Mouse (Mus musculus) forebrain, embryonic 16.5 days (tissue): Measurements from ENCODE around the gene Tcp10b. TPM values are rescaled to one million over a fixed set of nuclear protein-coding genes. Genes with fewer than 3 reads are reported as not detected.
"Not testable (repeated sequence)": the region's sequence is repeated elsewhere in the genome, so short reads cannot be mapped to it uniquely, and the experiment has no call there.

Experiments used
- ATAC-seq: fragments of 200-750 bp; cut with Nextera tagmentation; 2 replicates; pipeline ENCODE4 v1.8.0; 2017; ENCODE audit warnings: mild to moderate bottlenecking, moderate library complexity
- H3K27ac ChIP-seq: fragments of 300-500 bp; sonication (generic); 2 replicates; pipeline ENCODE4 v1.5.1; 2014; ENCODE audit warnings: low read length, control low read depth
- H3K27me3 ChIP-seq: fragments of 300-500 bp; sonication (generic); replicated peaks from 2 replicates; pipeline ENCODE4 v1.6.1; 2014; ENCODE audit warnings: low read length; ENCODE audit not compliant: control insufficient read depth, insufficient read depth
- H3K36me3 ChIP-seq: fragments of 300-500 bp; sonication (generic); 2 replicates; pipeline ENCODE4 v1.6.1; 2014; ENCODE audit not compliant: control insufficient read depth, insufficient read depth
- H3K4me1 ChIP-seq: fragments of 300-500 bp; sonication (generic); replicated peaks from 2 replicates; pipeline ENCODE4 v1.6.1; 2014; ENCODE audit warnings: low read length; ENCODE audit not compliant: control insufficient read depth, insufficient read depth
- H3K4me2 ChIP-seq: fragments of 300-500 bp; sonication (generic); 2 replicates; pipeline ENCODE4 v1.6.1; 2014; ENCODE audit warnings: mild to moderate bottlenecking, low read length, control low read depth
- H3K4me3 ChIP-seq: fragments of 300-500 bp; sonication (generic); replicated peaks from 2 replicates; pipeline ENCODE4 v1.5.1; 2014; ENCODE audit warnings: mild to moderate bottlenecking, low read length, control low read depth
- H3K9ac ChIP-seq: fragments of 300-500 bp; sonication (generic); replicated peaks from 2 replicates; pipeline ENCODE4 v1.6.1; 2014; ENCODE audit warnings: low read depth, low read length, control low read depth
- H3K9me3 ChIP-seq: fragments of 300-500 bp; sonication (generic); 2 replicates; pipeline ENCODE4 v1.6.1; 2016; ENCODE audit warnings: low read length; ENCODE audit not compliant: control insufficient read depth
- WGBS: fragments of 180-500 bp; shearing (Covaris S2); extraction: QIAGEN DNeasy Blood & Tissue Kit; methylation state at CpG from one replicate; pipeline ENCODE4 v1.1.7; 2014; 5-methylcytosine and 5-hydroxymethylcytosine counted together
- polyA plus RNA-seq: library from polyadenylated mRNA; unstranded; fragments of >200 nt; fragmentation: Nextera tagmentation; extraction: Ambion mirVana; gene quantifications from 2 replicates; pipeline ENCODE4 v1.2.1, GENCODE M21; 2015

Gene Tcp10b
- polyA plus RNA-seq: 0.17 TPM in 1 of 2 replicates, not detected in the other

DNA sequence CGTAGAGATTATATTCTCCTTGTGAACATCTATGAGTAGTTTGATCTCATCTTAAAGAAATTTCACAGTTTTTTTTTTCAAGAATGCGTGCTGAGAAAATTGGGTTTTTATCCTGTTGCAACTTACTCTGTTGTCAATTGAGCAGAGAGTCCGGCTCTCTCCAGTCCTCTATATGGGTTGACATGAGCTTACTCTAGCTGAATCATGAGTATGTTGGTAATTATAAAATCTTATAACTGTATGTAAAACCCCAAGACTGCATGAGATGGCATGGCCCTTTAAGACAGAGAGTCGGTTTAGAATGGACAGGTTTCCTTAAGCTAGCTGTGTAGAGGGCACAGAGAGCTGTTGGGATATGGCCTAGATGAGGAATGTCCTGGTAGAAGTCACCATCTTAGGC lies at the start of gene Tcp10b:
TSS of gene Tcp10b (plus strand) at position 301 of the 400 bp plus-strand sequence.
- H3K36me3 ChIP-seq, ATAC-seq: not testable (repeated sequence)
- 93% methylated on average over 3 of the region's 4 CpGs for WGBS

GRCm38 (mm10) chr17:13013316-13013715 lies 47.6 kb upstream of the Tcp10b start:
- 68% methylated on average over 3 of the region's 3 CpGs for WGBS
- Histone ChIP-seq H3K4me3 (no peak overlapping the region), H3K27ac (no peak overlapping the region), H3K36me3 (peaks cover 24% of the 10 kb centered on the region), H3K27me3 (no peaks in the 10 kb centered on the region), H3K9ac (no peak overlapping the region), H3K4me2 (no peak overlapping the region), H3K9me3 (no peaks in the 10 kb centered on the region), H3K4me1 (peaks cover 11% of the 10 kb centered on the region)
- ATAC-seq: no peak

More for the DNA sequence above, at the start of gene Tcp10b:
- H3K27ac ChIP-seq, H3K4me1 ChIP-seq, H3K9me3 ChIP-seq, H3K4me2 ChIP-seq, H3K4me3 ChIP-seq, H3K27me3 ChIP-seq, H3K9ac ChIP-seq: not testable (repeated sequence)

- H3K4me3 ChIP-seq, H3K4me1 ChIP-seq, H3K4me2 ChIP-seq, H3K27ac ChIP-seq, H3K9me3 ChIP-seq, H3K36me3 ChIP-seq, H3K27me3 ChIP-seq, ATAC-seq, H3K9ac ChIP-seq: not testable (repeated sequence)
- WGBS: 89% methylated on average over 4 of the region's 12 CpGs
These were observed 24.2 kb upstream of the Tcp10b start for GRCm38 (mm10) chr17:13036627-13037192.

- H3K36me3 ChIP-seq, H3K4me2 ChIP-seq, H3K27ac ChIP-seq, H3K9me3 ChIP-seq, H3K27me3 ChIP-seq, H3K9ac ChIP-seq, H3K4me1 ChIP-seq, H3K4me3 ChIP-seq: not testable (repeated sequence)
- 8% methylated on average over 3 of the region's 4 CpGs for WGBS
- peak; percentile 92 for ATAC-seq
These were observed 16.8 kb upstream of the Tcp10b start for GRCm38 (mm10) chr17:13043846-13044673.

DNA sequence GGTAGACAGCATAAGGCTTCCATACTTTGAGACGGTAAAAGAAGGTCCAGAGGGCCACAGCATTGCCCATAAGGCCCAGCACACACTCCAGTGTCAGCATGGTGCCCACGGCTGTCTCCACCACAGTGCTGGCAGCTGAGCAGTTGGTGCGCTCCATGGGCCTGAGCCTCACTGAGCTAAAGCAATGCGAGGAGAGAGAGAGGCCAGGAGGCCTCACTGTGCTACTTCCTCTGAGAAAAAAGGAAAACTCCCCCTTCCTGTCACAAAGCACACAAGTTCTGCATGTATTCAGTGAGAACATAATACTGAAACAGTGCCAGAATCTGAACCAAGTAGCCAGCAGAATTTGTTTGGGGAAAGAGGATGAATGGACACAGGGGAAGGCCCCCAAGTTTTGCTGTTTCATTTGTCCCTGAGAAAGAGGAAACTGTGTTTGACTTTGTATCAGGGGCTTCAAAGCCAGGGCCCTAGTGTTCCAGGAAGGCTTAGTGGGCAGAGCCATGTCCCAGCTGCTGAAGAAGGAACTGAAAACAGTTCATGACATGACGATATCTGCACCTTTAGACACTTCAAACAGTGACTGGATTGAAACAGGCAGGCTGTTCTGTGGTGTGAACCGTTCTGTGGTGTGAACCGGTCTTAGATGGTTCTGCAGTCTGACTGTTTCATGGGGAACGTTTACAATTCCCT lies 8.6 kb upstream of the Tcp10b start, which contains the start of gene Gpr31b:
TSS of gene Gpr31b (minus strand) at position 173 of the 690 bp plus-strand sequence.
- H3K9me3 ChIP-seq, H3K36me3 ChIP-seq, H3K4me2 ChIP-seq, H3K27ac ChIP-seq, H3K27me3 ChIP-seq, H3K4me1 ChIP-seq, ATAC-seq, H3K9ac ChIP-seq, H3K4me3 ChIP-seq: not testable (repeated sequence)
- no CpG with 5 or more reads among the region's 8 CpGs for WGBS

DNA sequence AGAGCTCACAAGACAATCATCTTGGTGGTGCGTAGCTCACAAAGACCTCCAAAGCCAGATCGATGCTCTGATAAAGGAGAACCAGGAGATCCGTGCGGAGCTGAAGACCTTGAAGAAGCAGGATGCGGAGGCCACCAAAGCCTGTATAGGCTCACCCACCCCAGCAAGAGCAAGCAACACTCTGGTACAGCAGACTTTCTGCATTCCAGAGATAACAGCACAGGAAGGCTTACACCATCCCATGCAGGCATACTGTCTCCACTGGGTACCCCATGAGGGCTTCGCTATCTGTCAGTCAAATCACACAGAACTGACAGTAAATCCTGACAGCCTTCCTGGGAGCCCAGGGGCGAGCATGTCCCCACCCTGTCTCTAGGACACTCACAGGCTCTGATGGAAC lies 2.0 kb downstream of the Tcp10b start:
- H3K36me3 ChIP-seq, H3K4me3 ChIP-seq, H3K4me2 ChIP-seq, H3K27ac ChIP-seq, H3K9me3 ChIP-seq, ATAC-seq, H3K27me3 ChIP-seq, H3K9ac ChIP-seq, H3K4me1 ChIP-seq: not testable (repeated sequence)
- WGBS: 93% methylated on average over 4 of the region's 7 CpGs

DNA sequence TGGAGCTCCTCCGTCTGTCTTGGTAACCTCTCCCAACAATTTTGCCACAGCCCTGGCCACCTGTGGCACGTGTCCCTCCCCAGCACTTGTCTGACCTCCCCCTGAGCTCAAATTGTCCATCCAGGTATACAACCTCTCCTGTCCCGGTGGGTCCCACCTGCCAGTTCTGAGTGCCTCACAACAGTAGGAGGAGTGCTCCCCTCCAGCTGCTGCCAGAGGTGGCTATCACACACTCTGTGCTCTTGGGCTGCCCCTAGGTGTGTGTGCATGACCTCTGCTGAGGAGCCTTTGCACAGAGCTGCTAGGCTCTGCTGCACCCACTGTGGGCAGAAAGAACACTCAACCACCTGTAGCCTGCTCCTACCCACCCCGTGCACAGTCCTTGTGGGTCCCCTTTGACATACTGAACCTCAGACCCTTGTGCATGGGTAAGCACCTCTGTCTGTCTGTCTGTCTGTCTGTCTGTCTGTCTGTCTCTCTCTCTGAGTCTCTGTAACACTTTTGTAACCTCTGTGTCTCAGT lies 7.0 kb downstream of the Tcp10b start:
- H3K9me3 ChIP-seq, H3K27ac ChIP-seq, H3K4me3 ChIP-seq, ATAC-seq, H3K4me2 ChIP-seq, H3K27me3 ChIP-seq, H3K4me1 ChIP-seq, H3K36me3 ChIP-seq, H3K9ac ChIP-seq: not testable (repeated sequence)
- WGBS: no CpG with 5 or more reads among the region's 4 CpGs

DNA sequence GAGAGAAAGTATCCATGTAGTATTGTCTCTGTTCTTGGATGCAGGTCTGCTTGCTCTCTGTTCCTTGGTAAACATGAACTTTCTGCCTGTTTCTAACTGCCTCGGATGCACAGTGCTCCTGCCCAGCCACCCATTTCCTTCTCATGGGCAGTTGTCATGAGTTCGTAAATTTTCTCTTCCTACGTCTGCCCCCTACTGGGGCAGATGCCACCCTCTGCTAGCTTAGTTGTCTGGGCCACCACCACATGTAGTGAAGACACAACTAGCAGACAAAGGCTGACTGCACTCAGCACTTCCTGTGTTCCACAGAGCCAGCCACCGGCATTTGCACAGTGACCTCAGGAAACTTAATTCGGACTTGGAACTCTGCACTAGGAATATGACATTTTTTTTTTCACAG lies 8.3 kb downstream of the Tcp10b start:
- H3K9ac ChIP-seq, H3K4me3 ChIP-seq, H3K27ac ChIP-seq, H3K4me2 ChIP-seq, H3K27me3 ChIP-seq, H3K36me3 ChIP-seq, H3K4me1 ChIP-seq, H3K9me3 ChIP-seq, ATAC-seq: not testable (repeated sequence)
- 88% methylated on average over 3 of the region's 5 CpGs for WGBS

- not testable (repeated sequence) for H3K9ac ChIP-seq, H3K9me3 ChIP-seq, H3K4me2 ChIP-seq, H3K4me3 ChIP-seq, H3K27me3 ChIP-seq, H3K4me1 ChIP-seq, ATAC-seq, H3K36me3 ChIP-seq, H3K27ac ChIP-seq
- WGBS: no CpG with 5 or more reads among the region's 1 CpGs
These were observed 30.6 kb downstream of the Tcp10b start for GRCm38 (mm10) chr17:13091510-13091909.
